Mouse (Mus musculus) thymus, postnatal 25 days (tissue): Measurements from ENCODE around the gene Lsamp.

Experiments used
- DNase-seq: peaks from one replicate; pipeline ENCODE4 v3.0.0; 2022

Gene Lsamp

GRCm38 (mm10) chr16:40971382-40971781 is 987.2 kb downstream of the Lsamp start:
- DNase-seq = no peak

DNA sequence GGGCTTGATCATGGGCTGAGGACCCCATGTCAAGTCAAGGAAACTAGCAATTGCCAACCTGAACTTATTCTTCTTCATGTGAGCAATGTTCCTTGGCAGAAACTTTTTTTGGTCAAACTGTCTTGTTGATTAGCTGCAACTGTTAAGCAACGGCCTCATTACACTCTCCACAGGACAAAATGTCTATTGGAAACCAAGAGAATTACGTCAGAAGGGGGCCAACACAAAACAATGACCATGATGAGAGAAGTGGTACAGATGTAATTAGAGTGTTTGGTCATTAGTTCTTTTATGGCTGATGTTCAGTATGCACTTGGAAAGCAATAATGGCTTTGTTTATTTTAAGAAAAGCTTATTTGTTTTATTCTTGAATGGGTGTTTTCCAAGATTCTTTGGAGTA is 989.9 kb downstream of the Lsamp start:
- no peak for DNase-seq

- DNase-seq = no peak
Observed at GRCm38 (mm10) chr16:40983026-40983425, 998.9 kb downstream of the Lsamp start.

GRCm38 (mm10) chr16:41007569-41007968 is 1023.4 kb downstream of the Lsamp start:
- DNase-seq = no peak

- no peak for DNase-seq
Observed at GRCm38 (mm10) chr16:41034746-41035145, 1050.6 kb downstream of the Lsamp start.

DNA sequence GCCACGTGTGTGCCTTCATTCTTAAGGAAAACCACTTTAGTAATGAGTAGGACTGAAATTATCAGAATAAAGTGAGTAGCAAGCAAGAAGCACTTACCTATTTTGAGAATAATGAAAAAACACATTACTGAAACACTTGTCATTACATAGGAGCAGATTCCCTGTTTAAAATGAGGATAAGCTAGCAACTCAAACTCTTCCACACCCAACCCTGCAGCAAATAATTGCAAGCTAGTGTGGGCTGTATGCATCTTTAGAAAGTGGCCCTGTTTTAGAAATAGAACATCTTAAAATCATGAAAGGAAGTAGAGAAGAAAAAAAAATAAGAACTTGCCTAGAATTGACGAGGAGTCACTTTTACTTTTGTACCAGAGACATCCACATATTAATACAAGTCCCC is 1057.5 kb downstream of the Lsamp start:
- DNase-seq = no peak

GRCm38 (mm10) chr16:41063270-41063857 is 1079.2 kb downstream of the Lsamp start:
- no peak for DNase-seq

GRCm38 (mm10) chr16:41073470-41073869 is 1089.3 kb downstream of the Lsamp start:
- no peak for DNase-seq

DNA sequence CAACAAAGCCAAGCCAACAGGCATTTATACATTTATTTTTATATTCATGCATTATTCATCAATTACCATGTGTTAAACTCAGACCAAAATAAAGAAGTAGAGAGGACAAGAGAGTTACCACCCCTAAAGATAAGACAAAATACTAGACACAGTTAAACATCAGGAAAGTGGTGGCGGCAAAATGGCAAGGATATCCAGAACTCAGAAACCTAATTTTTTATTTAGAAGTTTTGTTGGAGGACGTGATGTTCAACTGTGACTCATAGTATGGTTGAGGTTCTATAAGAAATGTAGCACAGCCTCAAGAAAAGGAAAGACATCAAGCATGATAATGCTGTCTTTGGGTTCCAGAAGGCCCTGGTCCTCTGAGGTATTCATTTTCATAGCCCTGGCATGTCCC is 1104.5 kb downstream of the Lsamp start:
- DNase-seq = no peak

DNA sequence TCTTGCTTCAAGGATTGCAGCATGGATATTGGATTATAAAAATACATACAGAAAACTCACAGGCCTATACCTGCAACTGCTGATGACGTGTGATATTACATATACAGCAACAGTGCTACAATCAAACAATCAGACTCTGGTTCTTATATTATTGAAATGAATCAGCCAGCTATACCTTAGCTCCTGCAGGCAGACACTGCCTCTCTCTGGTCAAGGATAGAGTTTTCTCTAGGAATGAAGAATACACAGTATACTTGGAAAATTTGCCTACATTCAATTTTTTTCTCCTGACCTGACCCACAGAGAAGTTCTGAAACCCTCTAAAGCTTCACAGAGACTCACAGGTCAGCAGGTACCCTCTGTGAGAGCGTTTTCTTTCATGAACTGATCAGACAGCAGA is 1105.9 kb downstream of the Lsamp start:
- DNase-seq = no peak

DNA sequence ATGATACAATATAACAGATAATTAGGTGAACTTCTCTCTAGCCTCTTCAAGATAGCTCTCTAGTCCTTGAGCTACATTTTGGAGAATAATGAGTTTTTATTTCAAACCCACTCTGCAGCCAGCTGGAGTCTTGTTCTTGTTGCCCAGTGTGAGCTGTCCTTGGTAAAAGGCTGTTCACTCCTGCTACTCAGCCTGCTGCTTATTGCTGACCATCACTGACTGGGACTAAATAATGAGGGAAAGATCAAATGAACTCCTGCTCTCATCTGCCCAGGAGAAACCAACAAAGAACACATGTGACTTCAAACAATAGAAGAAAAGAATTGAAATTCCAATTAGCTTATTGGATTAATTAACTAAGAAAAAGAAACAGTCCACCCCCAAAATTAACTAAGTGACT is 1107.1 kb downstream of the Lsamp start:
- DNase-seq = no peak

DNA sequence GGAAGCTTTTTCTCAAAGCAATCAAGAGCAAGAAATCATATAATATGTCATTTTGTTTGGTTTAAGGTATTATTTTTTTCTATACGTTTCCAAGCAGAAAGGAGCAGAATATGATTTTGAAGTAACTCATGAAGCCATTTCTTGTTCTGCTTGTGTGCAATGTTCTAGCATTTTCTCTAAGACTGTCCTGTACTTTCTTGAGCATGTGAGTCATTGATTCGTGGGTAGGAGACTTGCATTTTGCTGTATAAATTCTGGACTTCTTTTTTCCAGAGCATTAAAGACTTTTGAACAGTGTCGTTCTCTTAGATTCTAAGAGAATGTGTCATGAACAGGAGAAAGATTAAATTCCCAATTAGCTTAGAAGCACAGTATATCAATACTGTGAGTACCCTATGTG is 1118.6 kb downstream of the Lsamp start:
- no peak for DNase-seq

- DNase-seq = no peak
Observed at GRCm38 (mm10) chr16:41124361-41124760, 1140.2 kb downstream of the Lsamp start.

DNA sequence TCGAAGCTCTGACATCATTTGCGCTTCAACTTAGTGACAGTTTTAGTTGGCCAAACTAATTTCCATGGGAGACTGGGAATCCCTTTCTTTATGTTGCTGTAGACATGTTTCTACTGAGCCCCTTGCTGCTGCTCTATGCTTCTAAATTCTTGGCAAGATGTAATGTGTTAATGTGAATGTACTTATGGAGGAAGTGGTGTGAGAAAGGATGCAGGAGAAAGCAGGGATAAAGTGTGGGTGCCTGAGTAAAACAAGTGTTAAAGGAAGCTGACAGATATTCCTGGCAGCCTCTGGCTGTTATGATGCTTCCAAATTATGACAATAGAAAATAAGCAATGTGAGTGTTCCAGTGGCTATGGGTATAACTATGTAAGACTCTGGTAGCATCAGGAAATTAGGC is 1140.9 kb downstream of the Lsamp start:
- DNase-seq = no peak

- DNase-seq = no peak
Observed at GRCm38 (mm10) chr16:41131053-41131452, 1146.9 kb downstream of the Lsamp start.

- no peak for DNase-seq
Observed at GRCm38 (mm10) chr16:41172839-41173238, 1188.7 kb downstream of the Lsamp start.

GRCm38 (mm10) chr16:41179557-41179956 is 1195.4 kb downstream of the Lsamp start:
- no peak for DNase-seq

GRCm38 (mm10) chr16:41180867-41181266 is 1196.7 kb downstream of the Lsamp start:
- no peak for DNase-seq

GRCm38 (mm10) chr16:41210055-41210454 is 1225.9 kb downstream of the Lsamp start:
- DNase-seq = no peak

- no peak for DNase-seq
Observed at GRCm38 (mm10) chr16:41235829-41236228, 1251.7 kb downstream of the Lsamp start.

GRCm38 (mm10) chr16:41242841-41243240 is 1258.7 kb downstream of the Lsamp start:
- DNase-seq = no peak

DNA sequence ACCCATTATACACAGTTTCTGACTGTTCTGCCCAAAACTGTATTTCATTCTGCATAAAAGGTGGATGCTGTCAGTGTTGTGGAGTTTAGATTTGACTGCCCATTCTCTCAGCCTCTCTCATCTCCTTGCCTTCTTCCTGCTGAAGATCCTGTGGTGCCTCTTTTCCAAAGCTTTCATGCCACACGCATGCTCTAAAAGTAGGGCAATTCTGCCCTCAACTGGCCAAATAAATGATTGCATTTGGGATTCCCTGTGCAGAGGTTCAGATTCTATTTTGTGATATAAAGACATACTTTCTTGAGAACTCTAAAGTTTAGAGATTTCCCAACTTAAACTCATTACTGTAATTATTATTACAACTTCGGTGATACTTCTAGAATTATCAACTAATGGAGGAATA is 1260.5 kb downstream of the Lsamp start:
- no peak for DNase-seq

GRCm38 (mm10) chr16:41258145-41259035 is 1274.2 kb downstream of the Lsamp start:
- DNase-seq = no peak

GRCm38 (mm10) chr16:41275999-41276671 is 1292.0 kb downstream of the Lsamp start:
- no peak for DNase-seq
